Mouse (Mus musculus) B cell, adult 67 days (primary cell): ENCODE results near the gene Vps45. TPM values are rescaled to one million over a fixed set of nuclear protein-coding genes. Genes with fewer than 3 reads are reported as not detected.

Source experiments
- total RNA-seq, 2 experiments: library from RNA; stranded (reverse); gene quantifications; 4 replicates each; pipeline ENCODE4 v1.2.4; 2023

Gene Vps45
- total RNA-seq, result 10 to 100 TPM; 22.5 to 26.8 TPM

DNA sequence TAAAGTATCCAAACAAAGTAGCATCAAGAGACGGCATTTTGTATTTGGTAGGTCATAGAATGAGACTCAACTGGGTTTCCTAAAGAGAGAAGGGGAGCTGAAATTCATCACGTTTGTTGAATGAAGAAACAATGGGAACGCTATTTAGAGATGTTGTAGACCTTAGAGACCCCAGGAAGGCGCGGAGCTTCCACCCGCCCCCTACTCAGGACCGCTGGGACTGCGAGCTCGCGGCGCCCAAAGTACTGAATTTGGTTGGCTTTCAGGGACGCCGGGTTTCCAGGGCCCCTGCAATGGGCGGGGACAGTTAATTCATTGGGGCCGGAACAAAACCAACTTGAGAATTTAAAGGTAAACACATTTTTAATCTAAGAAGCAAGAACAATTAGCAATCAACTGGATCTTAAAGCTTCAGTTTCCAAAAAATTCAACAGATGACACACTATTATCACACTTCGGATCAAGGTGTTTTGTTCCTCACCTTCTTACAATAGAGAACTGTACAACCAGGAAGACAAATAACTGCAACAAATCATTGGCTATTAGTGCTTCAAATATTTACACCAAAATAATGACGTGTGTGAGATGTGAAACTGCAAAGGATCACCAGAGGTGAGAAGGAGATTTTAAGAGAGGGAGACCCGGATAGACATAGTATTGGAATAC is at the start of gene Vps45:
TSS of gene Vps45 (minus strand) at position 236 of the 666 bp plus-strand sequence.

DNA sequence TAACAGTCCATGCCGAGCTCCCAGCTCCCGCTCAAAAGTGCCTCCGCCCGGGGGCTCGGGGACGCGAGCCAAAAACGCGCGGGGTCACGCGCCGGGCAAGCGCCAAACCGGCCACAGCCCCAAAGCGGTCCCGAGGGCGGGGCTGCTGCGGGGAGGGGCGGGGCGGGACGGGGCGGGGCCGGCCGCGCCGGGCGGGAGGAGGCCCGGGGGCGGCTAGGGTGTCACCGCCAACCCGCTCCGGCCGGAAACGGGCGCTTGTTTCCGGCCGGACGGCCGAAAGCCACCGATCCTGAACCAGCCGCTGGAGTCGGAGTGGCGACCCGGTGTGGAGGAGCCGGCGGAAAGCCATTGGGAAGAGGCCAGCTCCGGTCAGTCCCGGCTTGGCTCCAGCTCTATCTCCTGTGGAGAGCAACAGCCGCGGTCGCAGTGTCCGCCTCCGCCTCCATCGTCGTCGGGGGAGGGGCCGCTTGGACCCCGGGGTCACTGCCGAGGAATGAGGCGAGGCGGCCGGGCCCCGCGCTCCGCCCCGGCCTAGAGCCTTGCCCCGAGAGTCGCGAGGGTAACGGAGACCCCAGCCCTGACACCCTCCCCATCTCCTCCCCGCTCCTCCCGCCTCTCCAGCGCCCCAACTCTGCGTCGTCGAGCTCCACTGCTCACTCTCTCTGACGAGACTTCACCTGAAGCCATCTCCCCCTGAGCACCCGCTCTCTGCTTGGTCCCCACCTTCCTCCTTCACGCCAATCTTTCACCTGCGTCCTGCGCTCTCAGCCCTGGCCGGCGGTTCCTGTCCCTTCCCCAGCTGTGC is 46.2 kb upstream of the Vps45 start, which contains the start of gene Otud7b:
TSS of gene Otud7b (plus strand) at position 267 of the 805 bp plus-strand sequence.

GRCm38 (mm10) chr3:95995802-95996428 is 62.4 kb downstream of the Vps45 start, which contains the start of gene Plekho1:
Gene Plekho1, minus strand, starts transcription at chr3:95996001.

Other genes starting within 250 kb of the Vps45 start
- 100 to 1,000 TPM; 110 to 111 TPM for gene Rprd2, start 239.6 kb downstream of the Vps45 start, total RNA-seq
- gene Prpf3, start 202.6 kb downstream of the Vps45 start, total RNA-seq, result 10 to 100 TPM; 92.7 to 93.4 TPM
- 100 to 1,000 TPM; 114 to 118 TPM for gene Mrps21, start 186.9 kb downstream of the Vps45 start, total RNA-seq
- gene Ciart, start 176.2 kb downstream of the Vps45 start, total RNA-seq, result 100 to 1,000 TPM; 140 to 198 TPM
- gene BC028528, start 166.5 kb downstream of the Vps45 start, total RNA-seq, result 10 to 100 TPM; 65.9 to 70.6 TPM
- gene Aph1a, start 164.5 kb downstream of the Vps45 start, total RNA-seq, result 10 to 100 TPM; 57.0 to 60.6 TPM
- not detected for gene Car14, start 153.8 kb downstream of the Vps45 start, total RNA-seq
- gene Anp32e, start 129.2 kb downstream of the Vps45 start, total RNA-seq, result 100 to 1,000 TPM; 106 to 122 TPM
- gene Plekho1, start 62.5 kb downstream of the Vps45 start, total RNA-seq, result 100 to 1,000 TPM; 232 to 254 TPM
- gene Otud7b, start 46.1 kb upstream of the Vps45 start, total RNA-seq, result 10 to 100 TPM; 61.6 to 63.2 TPM
- 1 to 10 TPM; 3.2 to 3.5 TPM for gene Mtmr11, start 103.5 kb upstream of the Vps45 start, total RNA-seq
- gene Sf3b4, start 113.9 kb upstream of the Vps45 start, total RNA-seq, result 10 to 100 TPM; 86.0 to 89.2 TPM
- 1 to 10 TPM; 1.9 to 2.8 TPM for gene Sv2a, start 122.7 kb upstream of the Vps45 start, total RNA-seq
- gene Bola1, start 161.2 kb upstream of the Vps45 start, total RNA-seq, result 10 to 100 TPM in 1 of 2 experiments, 1 to 10 TPM in 1; 8.9 to 12.7 TPM
- 1 to 10 TPM; 3.6 to 6.4 TPM for gene Hist2h2ab, start 161.4 kb upstream of the Vps45 start, total RNA-seq
- gene Hist2h2ac, start 162.4 kb upstream of the Vps45 start, total RNA-seq, result 100 to 1,000 TPM; 121 to 127 TPM
- gene Hist2h2be, start 162.7 kb upstream of the Vps45 start, total RNA-seq, result 1 to 10 TPM; 5.3 to 5.9 TPM
- 1 to 10 TPM; 1.5 to 2.7 TPM for gene Hist2h3c2, start 180.7 kb upstream of the Vps45 start, total RNA-seq
- gene Hist2h2aa2, start 181.8 kb upstream of the Vps45 start, total RNA-seq, result 100 to 1,000 TPM; 794 to 801 TPM
- 10 to 100 TPM in 1 of 2 experiments, not detected in 1; 26.8 TPM for gene Hist2h2aa1, start 187.0 kb upstream of the Vps45 start, total RNA-seq
- not detected for gene Hist2h3c1, start 188.2 kb upstream of the Vps45 start, total RNA-seq
- 10 to 100 TPM; 57.1 to 68.9 TPM for gene Hist2h4, start 204.8 kb upstream of the Vps45 start, total RNA-seq
- gene Hist2h3b, start 210.2 kb upstream of the Vps45 start, total RNA-seq, result 100 to 1,000 TPM; 160 to 180 TPM
- gene Hist2h2bb, start 211.3 kb upstream of the Vps45 start, total RNA-seq, result 100 to 1,000 TPM; 237 to 261 TPM
- under 1 TPM in 1 of 2 experiments, not detected in 1; 0.61 TPM for gene Fcgr1, start 235.5 kb upstream of the Vps45 start, total RNA-seq